Mouse (Mus musculus) naive thymus-derived CD4-positive, alpha-beta T cell, adult 2 months (primary cell): ENCODE measurements around the gene Gm13289.
"Not testable (repeated sequence)": the region's sequence is repeated elsewhere in the genome, so short reads cannot be mapped to it uniquely, and the experiment has no call there.

ENCODE experiments used
- DNase-seq: peaks from one replicate; pipeline ENCODE4 v3.0.0-alpha.2; 2011; ENCODE audit warnings: low read depth

Gm13289 gene

GRCm38 (mm10) chr4:88776622-88777021 lies at the start of gene Gm13289:
Gm13289 (plus strand) TSS chr4:88776922.
- not testable (repeated sequence) for DNase-seq

- peak; percentile 78 for DNase-seq
Observed at GRCm38 (mm10) chr4:88727324-88727723, 49.4 kb upstream of the Gm13289 start.

GRCm38 (mm10) chr4:88738480-88738879 lies 38.2 kb upstream of the Gm13289 start:
- peak; percentile 90 for DNase-seq

- DNase-seq: no peak
Observed at GRCm38 (mm10) chr4:88739036-88739435, 37.7 kb upstream of the Gm13289 start.

GRCm38 (mm10) chr4:88741426-88741825 lies 35.3 kb upstream of the Gm13289 start:
- DNase-seq: no peak

GRCm38 (mm10) chr4:88742771-88743371 lies 33.9 kb upstream of the Gm13289 start:
- no peak for DNase-seq

GRCm38 (mm10) chr4:88744207-88744606 lies 32.5 kb upstream of the Gm13289 start:
- peak; percentile 41 for DNase-seq

GRCm38 (mm10) chr4:88749926-88750325 lies 26.8 kb upstream of the Gm13289 start:
- no peak for DNase-seq

- not testable (repeated sequence) for DNase-seq
Observed at GRCm38 (mm10) chr4:88754818-88755340, 21.8 kb upstream of the Gm13289 start, which contains the start of gene Gm13271. Gm13271 (plus strand) TSS chr4:88754868.

- DNase-seq: peak; percentile 80
Observed at GRCm38 (mm10) chr4:88756581-88757513, 19.9 kb upstream of the Gm13289 start.

- peak; percentile 93 for DNase-seq
Observed at GRCm38 (mm10) chr4:88757628-88758031, 19.1 kb upstream of the Gm13289 start.

- not testable (repeated sequence) for DNase-seq
Observed at GRCm38 (mm10) chr4:88758751-88759150, 18.0 kb upstream of the Gm13289 start.

GRCm38 (mm10) chr4:88759610-88760268 lies 17.0 kb upstream of the Gm13289 start, which contains the start of gene Gm13283:
Gm13283 (plus strand) TSS chr4:88760119.
- not testable (repeated sequence) for DNase-seq

- peak; percentile 82 for DNase-seq
Observed at GRCm38 (mm10) chr4:88760431-88760830, 16.3 kb upstream of the Gm13289 start.

- not testable (repeated sequence) for DNase-seq
Observed at GRCm38 (mm10) chr4:88761776-88762175, 14.9 kb upstream of the Gm13289 start.

- DNase-seq: not testable (repeated sequence)
Observed at GRCm38 (mm10) chr4:88762341-88762740, 14.4 kb upstream of the Gm13289 start.

GRCm38 (mm10) chr4:88763384-88764018 lies 13.2 kb upstream of the Gm13289 start:
- DNase-seq: peak; percentile 78

GRCm38 (mm10) chr4:88773534-88773933 lies 3.2 kb upstream of the Gm13289 start, which contains the start of gene Gm13290:
Gm13290 (plus strand) TSS chr4:88773834.
- DNase-seq: not testable (repeated sequence)

GRCm38 (mm10) chr4:88779550-88779949 lies 2.8 kb downstream of the Gm13289 start, which contains the start of gene Gm13272:
Gm13272 (plus strand) TSS chr4:88779850.
- DNase-seq: not testable (repeated sequence)

GRCm38 (mm10) chr4:88780320-88780719 lies 3.6 kb downstream of the Gm13289 start:
- DNase-seq: not testable (repeated sequence)

- DNase-seq: not testable (repeated sequence)
Observed at GRCm38 (mm10) chr4:88781831-88782230, 5.1 kb downstream of the Gm13289 start, which contains the start of gene Ifnz. Ifnz (plus strand) TSS chr4:88782131.
